Mouse (Mus musculus) spleen, adult 2 months (tissue): ENCODE data around the gene A3galt2.

Experiments
- CTCF ChIP-seq: fragments of 200-500 bp; IDR thresholded peaks from 2 replicates; pipeline ENCODE4 v1.5.1; 2011; ENCODE audit warnings: mild to moderate bottlenecking, inconsistent platforms; ENCODE audit not compliant: insufficient read depth, insufficient read length, insufficient replicate concordance; ENCODE audit errors: extremely low read depth
- POLR2A ChIP-seq: fragments of 200-500 bp; IDR thresholded peaks from 2 replicates; pipeline ENCODE4 v1.6.1; 2011; ENCODE audit warnings: low read depth, low read length, inconsistent platforms

DNA sequence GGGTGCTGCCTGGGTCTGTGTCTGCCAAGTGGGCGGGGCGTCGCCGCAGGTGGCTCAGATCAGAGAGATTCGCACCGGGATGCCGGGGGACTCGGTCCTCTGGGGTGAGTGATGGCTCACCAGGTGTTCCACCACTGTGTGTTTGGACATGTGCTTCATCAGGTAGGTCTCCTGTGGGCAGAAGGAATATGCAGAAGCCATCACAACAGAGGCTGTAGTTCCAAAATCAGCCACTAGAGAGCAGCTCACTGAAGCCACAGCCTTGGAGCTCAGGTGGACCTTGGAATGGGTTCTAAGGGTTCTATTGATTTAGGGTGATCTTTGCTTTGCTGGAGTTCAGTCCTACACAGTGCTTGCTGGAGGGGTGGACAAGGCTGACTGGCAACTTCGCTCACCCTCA is 19.3 kb downstream of the A3galt2 start:
- TF ChIP-seq POLR2A = no peak
- TF ChIP-seq CTCF = peak; percentile 45; the same call in 1 of the 2 replicates
